Mouse (Mus musculus): Measurements from ENCODE around the gene Vamp5.

The Vamp5 gene

GRCm38 (mm10) chr6:72364009-72364408 lies 16.3 kb downstream of the Vamp5 start:
- no peak for DNase-seq

- peak; percentile 95 for DNase-seq
Measured at GRCm38 (mm10) chr6:72362132-72363028, 17.9 kb downstream of the Vamp5 start.

GRCm38 (mm10) chr6:72361121-72361551 lies 19.1 kb downstream of the Vamp5 start:
- no peak for DNase-seq

- DNase-seq = no peak
Measured at GRCm38 (mm10) chr6:72360599-72360935, 19.7 kb downstream of the Vamp5 start.

GRCm38 (mm10) chr6:72359891-72360598 lies 20.2 kb downstream of the Vamp5 start:
- no peak for DNase-seq

GRCm38 (mm10) chr6:72359343-72359742 lies 20.9 kb downstream of the Vamp5 start:
- no peak for DNase-seq

DNA sequence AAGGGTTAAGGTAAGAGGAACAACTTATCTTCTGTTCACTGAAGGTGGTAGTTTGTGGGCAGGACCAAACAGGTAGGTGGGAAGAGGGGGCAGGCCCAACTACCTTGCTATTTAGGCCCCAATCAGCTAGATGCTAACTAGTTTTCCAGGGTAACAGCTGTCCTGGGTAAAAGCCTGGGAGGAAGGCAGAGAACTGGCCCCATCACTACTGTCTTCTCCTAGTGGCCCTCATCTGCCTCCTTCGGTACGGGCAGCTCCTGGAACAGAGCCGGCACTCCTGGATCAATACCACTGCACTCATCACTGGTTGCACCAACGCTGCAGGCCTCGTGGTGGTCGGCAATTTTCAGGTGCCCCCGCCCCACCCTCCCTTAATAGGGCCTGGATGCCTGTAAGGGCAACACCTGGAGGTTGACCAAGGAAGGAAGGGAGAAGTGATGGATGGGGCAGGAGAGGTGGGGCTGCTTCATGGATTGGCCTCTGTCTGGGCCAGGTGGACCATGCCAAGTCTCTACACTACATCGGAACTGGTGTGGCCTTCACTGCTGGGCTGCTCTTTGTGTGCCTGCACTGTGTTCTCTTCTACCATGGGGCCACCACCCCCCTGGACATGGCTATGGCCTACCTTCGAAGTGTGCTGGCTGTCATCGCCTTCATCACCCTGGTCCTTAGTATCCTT lies 22.0 kb downstream of the Vamp5 start:
- DNase-seq = no peak

- DNase-seq = no peak
Measured at GRCm38 (mm10) chr6:72357164-72358079, 22.8 kb downstream of the Vamp5 start.

- DNase-seq = no peak
Measured at GRCm38 (mm10) chr6:72356001-72356532, 24.2 kb downstream of the Vamp5 start.

- DNase-seq = peak; percentile 55
Measured at GRCm38 (mm10) chr6:72355066-72355911, 25.0 kb downstream of the Vamp5 start, which contains the start of gene Tmem150a. Gene Tmem150a, plus strand, starts transcription at chr6:72355447.

DNA sequence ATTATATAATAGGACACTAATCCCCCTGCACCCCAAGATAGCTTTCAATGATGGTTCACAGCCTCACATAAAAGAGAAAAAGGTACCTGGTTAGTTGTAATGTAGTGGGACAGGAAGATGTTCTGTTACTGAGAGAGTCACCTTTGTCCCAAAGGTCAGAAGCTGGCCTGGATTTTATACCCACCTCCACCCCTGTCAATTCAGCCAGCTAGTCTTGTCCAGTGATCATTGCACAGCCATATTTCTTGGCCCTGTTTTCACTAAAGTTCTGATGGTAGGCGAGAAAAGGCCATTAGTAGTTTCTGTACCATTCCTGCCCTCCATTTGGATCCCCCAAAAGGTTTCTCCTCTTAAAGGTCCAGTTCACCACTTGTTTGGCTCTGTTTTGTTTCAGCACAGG lies 26.2 kb downstream of the Vamp5 start:
- DNase-seq = no peak

- no peak for DNase-seq
Measured at GRCm38 (mm10) chr6:72352636-72353405, 27.4 kb downstream of the Vamp5 start.

GRCm38 (mm10) chr6:72350214-72350613 lies 30.1 kb downstream of the Vamp5 start:
- no peak for DNase-seq

DNA sequence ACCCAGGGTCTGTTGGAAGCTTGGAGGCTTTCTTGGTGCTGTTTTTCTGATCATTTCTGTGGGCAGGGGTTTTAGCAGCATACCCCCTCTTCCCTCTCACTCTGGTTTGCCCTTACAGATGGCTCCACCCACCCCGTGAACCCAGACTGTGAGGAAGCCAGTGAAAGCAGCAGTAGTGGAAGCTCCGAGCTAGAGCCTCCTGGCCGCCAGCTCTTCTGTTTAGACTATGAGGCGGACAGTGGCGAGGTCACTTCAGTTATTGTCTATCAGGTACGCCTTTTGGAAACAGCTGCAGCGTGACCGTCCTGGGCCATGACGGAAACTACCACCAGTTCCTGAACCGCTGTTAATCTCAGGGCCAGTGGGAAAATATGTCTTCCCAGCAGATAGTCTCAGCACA lies 31.9 kb downstream of the Vamp5 start:
- peak; percentile 24 for DNase-seq

DNA sequence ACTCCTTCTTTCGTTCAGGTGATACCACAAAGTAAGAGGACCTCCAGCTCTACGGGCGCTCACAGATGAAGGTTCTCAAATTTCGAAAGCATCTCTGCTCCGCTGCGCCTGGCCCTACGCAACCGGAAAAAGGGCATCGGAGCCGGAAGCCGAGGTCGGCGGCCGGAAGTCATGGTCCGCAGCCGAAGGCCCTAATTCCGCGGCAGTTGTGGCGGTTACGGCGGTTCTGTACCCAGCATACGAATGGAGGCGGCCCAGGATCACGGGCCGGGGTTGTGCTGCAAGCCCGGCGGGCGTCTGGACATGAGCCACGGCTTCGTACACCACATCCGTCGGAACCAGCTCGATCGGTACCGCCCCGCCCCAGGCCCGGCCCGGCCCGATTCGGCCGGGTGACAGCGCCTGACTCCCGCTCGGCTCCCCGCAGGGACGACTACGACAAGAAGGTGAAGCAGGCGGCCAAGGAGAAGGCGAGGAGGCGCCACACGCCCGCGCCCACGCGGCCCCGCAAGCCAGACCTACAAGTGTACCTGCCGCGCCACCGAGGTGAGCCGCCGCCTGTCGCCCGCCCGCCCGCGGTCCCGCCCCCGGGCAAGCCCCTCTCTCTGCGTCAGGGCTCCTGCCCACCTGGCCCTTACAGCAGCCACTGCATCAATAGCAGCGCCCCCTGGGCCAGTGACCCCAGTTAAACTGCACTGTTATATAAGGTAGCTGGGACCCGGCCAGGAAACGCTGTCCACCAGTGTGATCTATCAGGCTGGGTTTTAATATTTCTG lies 32.9 kb downstream of the Vamp5 start, which contains the start of gene 0610030E20Rik:
Gene 0610030E20Rik, plus strand, starts transcription at position 152 of the 776 bp plus-strand sequence.
- peak; percentile 90 for DNase-seq

- no peak for DNase-seq
Measured at GRCm38 (mm10) chr6:72346261-72346660, 34.0 kb downstream of the Vamp5 start.

DNA sequence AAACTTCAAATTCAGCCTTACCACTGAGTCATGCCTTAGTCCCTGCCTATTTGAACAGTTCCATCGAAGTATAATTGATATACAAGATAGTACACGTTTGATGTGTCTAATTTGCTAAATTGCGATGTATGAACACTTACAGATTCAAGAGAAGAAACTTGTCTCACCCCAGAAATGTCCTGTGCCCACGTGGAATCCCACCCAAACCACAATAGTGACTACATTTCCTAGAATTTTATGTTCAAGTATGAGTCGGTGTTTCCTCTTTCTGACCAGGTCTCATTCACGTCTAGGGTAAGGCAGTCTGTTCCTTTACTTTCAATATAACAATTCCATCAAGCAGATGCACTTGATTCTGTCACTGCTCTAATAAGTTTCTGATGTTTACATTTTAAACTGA lies 34.6 kb downstream of the Vamp5 start:
- no peak for DNase-seq

GRCm38 (mm10) chr6:72345074-72345567 lies 35.1 kb downstream of the Vamp5 start, which contains the start of gene Usp39:
Gene Usp39, minus strand, starts transcription at chr6:72345184.
- DNase-seq = peak; percentile 90

All from thymus, postnatal 14 days (tissue).